Mouse (Mus musculus) midbrain, embryonic 11.5 days (tissue): ENCODE results near the gene Tmem267. TPM values are rescaled to one million over a fixed set of nuclear protein-coding genes. Genes with fewer than 3 reads are reported as not detected.

Experiments used
- ATAC-seq: fragments of 200-750 bp; cut with Nextera tagmentation; 2 replicates; pipeline ENCODE4 v1.8.0; 2017; ENCODE audit warnings: moderate TSS enrichment, moderate library complexity; ENCODE audit not compliant: low FRiP score
- DNase-seq: peaks from one replicate; pipeline ENCODE4 v3.0.0; 2015; ENCODE audit warnings: low spot score; ENCODE audit errors: missing footprints
- H3K27ac ChIP-seq: fragments of 300-500 bp; sonication (generic); 2 replicates; pipeline ENCODE4 v1.5.1; 2014; ENCODE audit warnings: low read depth, low read length
- H3K27me3 ChIP-seq: fragments of 300-500 bp; sonication (generic); 2 replicates; pipeline ENCODE4 v1.6.1; 2014; ENCODE audit warnings: mild to moderate bottlenecking, low read length, moderate library complexity, mixed read lengths; ENCODE audit not compliant: control insufficient read depth, insufficient read depth
- H3K36me3 ChIP-seq: fragments of 300-500 bp; sonication (generic); 2 replicates; pipeline ENCODE4 v1.6.1; 2014; ENCODE audit warnings: mild to moderate bottlenecking, low read length, moderate library complexity, mixed read lengths; ENCODE audit not compliant: control insufficient read depth, insufficient read depth
- H3K4me1 ChIP-seq: fragments of 300-500 bp; sonication (generic); 2 replicates; pipeline ENCODE4 v1.6.1; 2014; ENCODE audit warnings: low read length; ENCODE audit not compliant: control insufficient read depth, insufficient read depth
- H3K4me2 ChIP-seq: fragments of 300-500 bp; sonication (generic); 2 replicates; pipeline ENCODE4 v1.6.1; 2014; ENCODE audit warnings: mild to moderate bottlenecking, moderate library complexity
- H3K4me3 ChIP-seq: fragments of 300-500 bp; sonication (generic); 2 replicates; pipeline ENCODE4 v1.5.1; 2014; ENCODE audit warnings: low read depth, low read length
- H3K9ac ChIP-seq: fragments of 300-500 bp; sonication (generic); 2 replicates; pipeline ENCODE4 v1.6.1; 2014; ENCODE audit warnings: low read length
- H3K9me3 ChIP-seq: fragments of 300-500 bp; sonication (generic); 2 replicates; pipeline ENCODE4 v1.6.1; 2016; ENCODE audit warnings: low read length; ENCODE audit not compliant: control insufficient read depth
- WGBS: fragments of 180-500 bp; shearing (Covaris S2); extraction: QIAGEN DNeasy Blood & Tissue Kit; methylation state at CpG from one replicate; pipeline ENCODE4 v1.1.7; 2014; 5-methylcytosine and 5-hydroxymethylcytosine counted together
- polyA plus RNA-seq: library from polyadenylated mRNA; unstranded; fragments of >200 nt; fragmentation: Nextera tagmentation; extraction: Ambion mirVana; gene quantifications from 2 replicates; pipeline ENCODE4 v1.2.1, GENCODE M21; 2014

Tmem267 gene
- polyA plus RNA-seq, 1 experiment from 2014 or later: 2.6 TPM

DNA sequence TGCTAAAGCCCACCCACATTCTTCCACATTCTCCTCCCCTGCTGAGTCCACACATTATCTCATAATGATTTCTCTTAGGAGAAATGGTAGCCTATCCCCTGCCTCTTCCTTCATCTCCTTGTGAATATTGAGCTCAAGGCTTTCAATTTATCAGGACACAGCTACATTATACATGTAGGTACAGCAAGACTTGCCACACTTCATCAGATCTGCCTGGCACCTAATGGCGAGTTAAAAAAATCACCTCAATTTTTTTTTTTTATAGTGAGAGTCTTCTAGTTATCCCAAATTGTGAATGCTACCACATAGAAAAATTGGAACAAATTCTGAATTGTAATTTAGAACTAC, 161.8 kb downstream of the Tmem267 start:
- no peak for ATAC-seq
- no peak overlapping the region for H3K4me2 ChIP-seq
- no peaks in the 10 kb centered on the region for H3K4me1 ChIP-seq
- no peak overlapping the region for H3K9ac ChIP-seq
- H3K9me3 ChIP-seq: no peaks in the 10 kb centered on the region
- no peaks in the 10 kb centered on the region for H3K27me3 ChIP-seq
- 87% methylated on average over 1 of the region's 1 CpGs for WGBS
- H3K27ac ChIP-seq: no peak overlapping the region
- H3K4me3 ChIP-seq: no peak overlapping the region
- no peak for DNase-seq
- no peaks in the 10 kb centered on the region for H3K36me3 ChIP-seq

DNA sequence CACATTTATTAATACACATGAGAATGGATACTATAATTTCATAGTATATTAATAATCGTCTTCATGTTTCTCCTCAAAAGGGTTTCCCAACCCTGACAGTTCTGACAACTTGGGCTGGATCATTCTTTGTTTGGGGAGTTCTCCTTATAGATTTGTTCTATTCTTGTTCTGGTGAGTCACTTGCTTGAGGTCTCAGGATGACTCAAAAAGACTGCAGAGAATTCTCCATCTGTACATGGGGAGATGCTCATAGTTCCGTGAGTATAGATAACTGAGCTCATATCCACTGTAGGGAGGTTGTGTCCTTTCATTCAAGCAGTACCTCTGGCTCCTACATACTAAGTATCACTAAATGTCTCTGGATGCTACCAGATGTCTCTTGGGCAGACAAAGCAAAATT, 166.9 kb downstream of the Tmem267 start:
- ATAC-seq: no peak
- DNase-seq: no peak
- H3K4me3 ChIP-seq: no peak overlapping the region
- H3K9ac ChIP-seq: no peak overlapping the region
- no peaks in the 10 kb centered on the region for H3K9me3 ChIP-seq
- H3K27ac ChIP-seq: no peak overlapping the region
- no peaks in the 10 kb centered on the region for H3K27me3 ChIP-seq
- H3K4me1 ChIP-seq: no peaks in the 10 kb centered on the region
- WGBS: 95% methylated on average over 2 of the region's 2 CpGs
- no peak overlapping the region for H3K4me2 ChIP-seq
- no peaks in the 10 kb centered on the region for H3K36me3 ChIP-seq

DNA sequence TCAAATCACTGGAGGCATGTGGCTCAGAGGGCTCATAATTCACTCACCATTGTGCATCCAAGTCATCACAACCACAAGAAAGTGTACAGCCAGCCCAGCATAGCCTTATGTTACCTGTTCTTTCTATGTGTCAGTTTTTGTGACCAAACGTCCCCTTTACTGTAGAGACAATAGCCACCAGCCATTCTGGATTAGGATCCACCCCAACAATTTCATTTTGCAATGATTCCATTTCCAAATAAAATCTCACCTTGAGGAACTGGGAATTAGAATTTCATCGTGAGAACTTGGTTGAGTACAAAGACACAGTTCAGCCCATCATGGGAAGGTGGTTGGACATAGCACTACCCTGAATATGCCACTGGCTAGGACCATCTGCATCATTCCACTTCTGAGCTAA, 168.4 kb downstream of the Tmem267 start:
- no peaks in the 10 kb centered on the region for H3K9me3 ChIP-seq
- ATAC-seq (no peak), DNase-seq (no peak)
- H3K4me3 ChIP-seq: no peak overlapping the region
- WGBS: 82% methylated on average over 2 of the region's 2 CpGs
- H3K4me2 ChIP-seq: no peak overlapping the region
- H3K36me3 ChIP-seq: no peaks in the 10 kb centered on the region
- no peaks in the 10 kb centered on the region for H3K4me1 ChIP-seq
- no peak overlapping the region for H3K27ac ChIP-seq
- no peaks in the 10 kb centered on the region for H3K27me3 ChIP-seq
- no peak overlapping the region for H3K9ac ChIP-seq

DNA sequence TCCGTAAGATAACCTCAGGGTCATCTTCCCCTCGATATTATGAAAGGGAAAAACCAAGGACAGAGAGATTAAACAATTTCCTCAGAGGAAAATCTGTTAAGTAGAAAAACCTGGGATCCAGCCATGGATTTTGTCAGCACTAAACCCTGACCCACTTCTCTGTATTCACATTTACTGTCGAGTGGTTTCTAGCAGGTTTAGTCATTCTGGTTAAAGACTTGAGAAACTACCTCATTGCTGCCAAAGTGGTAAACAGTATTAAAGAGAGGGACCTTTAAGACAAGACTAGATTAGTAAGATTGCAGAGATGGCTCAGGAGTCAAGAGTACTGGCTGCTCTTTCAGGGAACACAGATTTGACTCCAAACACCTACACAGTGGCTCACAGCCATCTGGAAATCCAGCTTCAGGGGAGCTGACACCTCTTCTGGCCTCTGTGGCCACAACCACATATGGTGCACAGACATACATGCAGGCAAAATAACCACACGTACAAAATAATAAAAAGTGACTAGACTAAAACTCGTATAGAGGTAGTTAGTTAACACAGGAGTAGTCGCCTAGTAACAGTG, 169.1 kb downstream of the Tmem267 start:
- H3K36me3 ChIP-seq: no peaks in the 10 kb centered on the region
- H3K4me2 ChIP-seq: no peak overlapping the region
- H3K27ac ChIP-seq: no peak overlapping the region
- H3K9ac ChIP-seq: no peak overlapping the region
- no peaks in the 10 kb centered on the region for H3K27me3 ChIP-seq
- no peaks in the 10 kb centered on the region for H3K9me3 ChIP-seq
- no peaks in the 10 kb centered on the region for H3K4me1 ChIP-seq
- no peak overlapping the region for H3K4me3 ChIP-seq
- ATAC-seq: no peak
- 85% methylated on average over 6 of the region's 6 CpGs for WGBS
- no peak for DNase-seq

Other genes with a start within 250 kb of the Tmem267 start
- 153 and 170 TPM in 2 replicates for gene Paip1, start 59.4 kb upstream of the Tmem267 start, polyA plus RNA-seq
- gene 4833420G17Rik, start 25.3 kb upstream of the Tmem267 start, polyA plus RNA-seq: 78.5 and 94.7 TPM in 2 replicates
- gene 3110070M22Rik, start 344 bp downstream of the Tmem267 start, polyA plus RNA-seq: 1.6 and 2.0 TPM in 2 replicates
- gene Ccl28, start 135.8 kb downstream of the Tmem267 start, polyA plus RNA-seq: 0.10 and 0.17 TPM in 2 replicates
- 516 and 569 TPM in 2 replicates for gene Hmgcs1, start 202.3 kb downstream of the Tmem267 start, polyA plus RNA-seq